Mouse (Mus musculus): Measurements from ENCODE around the gene Gabpb2. TPM values are rescaled to one million over a fixed set of nuclear protein-coding genes. Genes with fewer than 3 reads are reported as not detected.

Gene Gabpb2
- polyA plus RNA-seq, 1 experiment from 2014 or later: 4.8 TPM

- Histone ChIP-seq H3K27ac (ENCODE audit: low read depth, low read length) (no peak overlapping the region), H3K4me2 (ENCODE audit: low read depth) (no peak overlapping the region), H3K4me1 (ENCODE audit: control insufficient read depth, insufficient read depth, low read length) (no peaks in the 10 kb centered on the region), H3K36me3 (ENCODE audit: control insufficient read depth, insufficient read depth, low read length) (no peaks in the 10 kb centered on the region), H3K4me3 (ENCODE audit: low read depth, low read length) (no peak overlapping the region), H3K9me3 (ENCODE audit: control insufficient read depth, low read length) (no peaks in the 10 kb centered on the region), H3K9ac (ENCODE audit: low read length) (no peak overlapping the region), H3K27me3 (ENCODE audit: control insufficient read depth, insufficient read depth, low read length) (no peaks in the 10 kb centered on the region)
- no peak for DNase-seq (ENCODE audit: low spot score)
- 67% methylated on average over 1 of the region's 1 CpGs for WGBS
- no peak for ATAC-seq (ENCODE audit: insufficient read depth, low FRiP score, low TSS enrichment)
Observed at GRCm38 (mm10) chr3:95247660-95248336, 30.1 kb upstream of the Gabpb2 start.

- ATAC-seq (ENCODE audit: insufficient read depth, low FRiP score, low TSS enrichment) (no peak), DNase-seq (ENCODE audit: low spot score) (no peak)
- no peaks in the 10 kb centered on the region for H3K9me3 ChIP-seq (ENCODE audit: control insufficient read depth, low read length)
- H3K36me3 ChIP-seq (ENCODE audit: control insufficient read depth, insufficient read depth, low read length): no peaks in the 10 kb centered on the region
- no peaks in the 10 kb centered on the region for H3K27me3 ChIP-seq (ENCODE audit: control insufficient read depth, insufficient read depth, low read length)
- H3K4me3 ChIP-seq (ENCODE audit: low read depth, low read length): no peak overlapping the region
- H3K4me1 ChIP-seq (ENCODE audit: control insufficient read depth, insufficient read depth, low read length): no peaks in the 10 kb centered on the region
- no peak overlapping the region for H3K4me2 ChIP-seq (ENCODE audit: low read depth)
- WGBS: 89% methylated on average over 5 of the region's 5 CpGs
- H3K27ac ChIP-seq (ENCODE audit: low read depth, low read length): no peak overlapping the region
- no peak overlapping the region for H3K9ac ChIP-seq (ENCODE audit: low read length)
Observed at GRCm38 (mm10) chr3:95246465-95247231, 28.9 kb upstream of the Gabpb2 start.

- Histone ChIP-seq H3K9me3 (ENCODE audit: control insufficient read depth, low read length) (no peaks in the 10 kb centered on the region), H3K9ac (ENCODE audit: low read length) (no peak overlapping the region), H3K27ac (ENCODE audit: low read depth, low read length) (no peak overlapping the region), H3K4me2 (ENCODE audit: low read depth) (no peak overlapping the region), H3K27me3 (ENCODE audit: control insufficient read depth, insufficient read depth, low read length) (no peaks in the 10 kb centered on the region), H3K4me3 (ENCODE audit: low read depth, low read length) (no peak overlapping the region), H3K36me3 (ENCODE audit: control insufficient read depth, insufficient read depth, low read length) (no peaks in the 10 kb centered on the region), H3K4me1 (ENCODE audit: control insufficient read depth, insufficient read depth, low read length) (no peaks in the 10 kb centered on the region)
- ATAC-seq (ENCODE audit: insufficient read depth, low FRiP score, low TSS enrichment): no peak
- no peak for DNase-seq (ENCODE audit: low spot score)
- WGBS: 86% methylated on average over 2 of the region's 2 CpGs
Observed at GRCm38 (mm10) chr3:95243086-95243485, 25.4 kb upstream of the Gabpb2 start.

GRCm38 (mm10) chr3:95241498-95241897 lies 23.8 kb upstream of the Gabpb2 start, which contains the start of gene Gm128:
Gene Gm128 (minus strand): TSS chr3:95241598.
- 83% methylated on average over 7 of the region's 7 CpGs for WGBS
- Histone ChIP-seq H3K36me3 (ENCODE audit: control insufficient read depth, insufficient read depth, low read length) (no peaks in the 10 kb centered on the region), H3K27ac (ENCODE audit: low read depth, low read length) (no peak within 1 kb of the TSS), H3K4me2 (ENCODE audit: low read depth) (no peak within 1 kb of the TSS), H3K27me3 (ENCODE audit: control insufficient read depth, insufficient read depth, low read length) (no peaks in the 10 kb centered on the region), H3K4me3 (ENCODE audit: low read depth, low read length) (no peak within 1 kb of the TSS), H3K9me3 (ENCODE audit: control insufficient read depth, low read length) (no peaks in the 10 kb centered on the region), H3K4me1 (ENCODE audit: control insufficient read depth, insufficient read depth, low read length) (no peaks in the 10 kb centered on the region), H3K9ac (ENCODE audit: low read length) (no peak within 1 kb of the TSS)
- DNase-seq (ENCODE audit: low spot score): no peak
- no peak for ATAC-seq (ENCODE audit: insufficient read depth, low FRiP score, low TSS enrichment)

- Histone ChIP-seq H3K36me3 (ENCODE audit: control insufficient read depth, insufficient read depth, low read length) (no peaks in the 10 kb centered on the region), H3K4me1 (ENCODE audit: control insufficient read depth, insufficient read depth, low read length) (no peaks in the 10 kb centered on the region), H3K4me2 (ENCODE audit: low read depth) (no peak overlapping the region), H3K9ac (ENCODE audit: low read length) (no peak overlapping the region), H3K4me3 (ENCODE audit: low read depth, low read length) (no peak overlapping the region), H3K9me3 (ENCODE audit: control insufficient read depth, low read length) (no peaks in the 10 kb centered on the region), H3K27ac (ENCODE audit: low read depth, low read length) (no peak overlapping the region), H3K27me3 (ENCODE audit: control insufficient read depth, insufficient read depth, low read length) (no peaks in the 10 kb centered on the region)
- DNase-seq (ENCODE audit: low spot score) (no peak), ATAC-seq (ENCODE audit: insufficient read depth, low FRiP score, low TSS enrichment) (no peak)
- WGBS: 36% methylated on average over 17 of the region's 17 CpGs
Observed at GRCm38 (mm10) chr3:95240900-95241299, 23.2 kb upstream of the Gabpb2 start.

- no peak overlapping the region for H3K27ac ChIP-seq (ENCODE audit: low read depth, low read length)
- no peak for DNase-seq (ENCODE audit: low spot score)
- no peaks in the 10 kb centered on the region for H3K27me3 ChIP-seq (ENCODE audit: control insufficient read depth, insufficient read depth, low read length)
- no peaks in the 10 kb centered on the region for H3K9me3 ChIP-seq (ENCODE audit: control insufficient read depth, low read length)
- no peak overlapping the region for H3K9ac ChIP-seq (ENCODE audit: low read length)
- no peaks in the 10 kb centered on the region for H3K4me1 ChIP-seq (ENCODE audit: control insufficient read depth, insufficient read depth, low read length)
- H3K36me3 ChIP-seq (ENCODE audit: control insufficient read depth, insufficient read depth, low read length): peaks cover 3% of the 10 kb centered on the region; the same call in 1 of the 2 replicates
- H3K4me3 ChIP-seq (ENCODE audit: low read depth, low read length): no peak overlapping the region
- WGBS: 88% methylated on average over 12 of the region's 12 CpGs
- no peak for ATAC-seq (ENCODE audit: insufficient read depth, low FRiP score, low TSS enrichment)
- H3K4me2 ChIP-seq (ENCODE audit: low read depth): no peak overlapping the region
Observed at GRCm38 (mm10) chr3:95239971-95240370, 22.3 kb upstream of the Gabpb2 start.

GRCm38 (mm10) chr3:95239022-95239421 lies 21.3 kb upstream of the Gabpb2 start:
- no peak for ATAC-seq (ENCODE audit: insufficient read depth, low FRiP score, low TSS enrichment)
- no peak overlapping the region for H3K27ac ChIP-seq (ENCODE audit: low read depth, low read length)
- WGBS: 90% methylated on average over 6 of the region's 6 CpGs

GRCm38 (mm10) chr3:95237541-95238099 lies 19.9 kb upstream of the Gabpb2 start:
- Histone ChIP-seq H3K36me3 (ENCODE audit: control insufficient read depth, insufficient read depth, low read length) (peaks cover 15% of the 10 kb centered on the region), H3K4me2 (ENCODE audit: low read depth) (no peak overlapping the region), H3K9me3 (ENCODE audit: control insufficient read depth, low read length) (no peaks in the 10 kb centered on the region), H3K9ac (ENCODE audit: low read length) (no peak overlapping the region), H3K27ac (ENCODE audit: low read depth, low read length) (no peak overlapping the region), H3K4me3 (ENCODE audit: low read depth, low read length) (no peak overlapping the region), H3K4me1 (ENCODE audit: control insufficient read depth, insufficient read depth, low read length) (no peaks in the 10 kb centered on the region), H3K27me3 (ENCODE audit: control insufficient read depth, insufficient read depth, low read length) (no peaks in the 10 kb centered on the region)
- DNase-seq (ENCODE audit: low spot score) (no peak), ATAC-seq (ENCODE audit: insufficient read depth, low FRiP score, low TSS enrichment) (no peak)
- WGBS: 93% methylated on average over 8 of the region's 8 CpGs

More at GRCm38 (mm10) chr3:95239022-95239421, 21.3 kb upstream of the Gabpb2 start:
- Histone ChIP-seq H3K9me3 (ENCODE audit: control insufficient read depth, low read length) (no peaks in the 10 kb centered on the region), H3K36me3 (ENCODE audit: control insufficient read depth, insufficient read depth, low read length) (peaks cover 7% of the 10 kb centered on the region), H3K9ac (ENCODE audit: low read length) (no peak overlapping the region), H3K4me2 (ENCODE audit: low read depth) (no peak overlapping the region), H3K4me1 (ENCODE audit: control insufficient read depth, insufficient read depth, low read length) (no peaks in the 10 kb centered on the region), H3K27me3 (ENCODE audit: control insufficient read depth, insufficient read depth, low read length) (no peaks in the 10 kb centered on the region), H3K4me3 (ENCODE audit: low read depth, low read length) (no peak overlapping the region)
- DNase-seq (ENCODE audit: low spot score): no peak
